Mouse (Mus musculus): ENCODE measurements around the gene Gm20388. TPM values are rescaled to one million over a fixed set of nuclear protein-coding genes. Genes with fewer than 3 reads are reported as not detected.

Gm20388 gene
- polyA plus RNA-seq, 1 experiment from 2014 or later = not detected

- H3K9me3 ChIP-seq (replicated peaks) = no peaks in the 10 kb centered on the region
- no peak overlapping the region for H3K4me2 ChIP-seq
- H3K4me3 ChIP-seq (replicated peaks) = no peak overlapping the region
- ATAC-seq (ENCODE audit: low read depth) (no peak), DNase-seq (no peak)
- H3K27me3 ChIP-seq = no peaks in the 10 kb centered on the region
- peaks cover 24% of the 10 kb centered on the region for H3K4me1 ChIP-seq (replicated peaks)
- no peak overlapping the region for H3K27ac ChIP-seq
- WGBS (ENCODE audit: insufficient replicate concordance) = 86% methylated on average over 15 of the region's 15 CpGs
- peaks cover 100% of the 10 kb centered on the region for H3K36me3 ChIP-seq
- no peak overlapping the region for H3K9ac ChIP-seq
Observed at GRCm38 (mm10) chr8:121889810-121890785, 1979.5 kb downstream of the Gm20388 start.

- no peak overlapping the region for H3K4me3 ChIP-seq (replicated peaks)
- H3K9ac ChIP-seq = no peak overlapping the region
- H3K27ac ChIP-seq = peak overlapping the region; percentile 47; the same call in 1 of the 2 replicates
- peaks cover 99% of the 10 kb centered on the region for H3K36me3 ChIP-seq
- H3K9me3 ChIP-seq (replicated peaks) = no peaks in the 10 kb centered on the region
- 90% methylated on average over 5 of the region's 5 CpGs for WGBS (ENCODE audit: insufficient replicate concordance)
- no peak overlapping the region for H3K4me2 ChIP-seq
- ATAC-seq (ENCODE audit: low read depth) (no peak), DNase-seq (no peak)
- peaks cover 52% of the 10 kb centered on the region for H3K4me1 ChIP-seq (replicated peaks)
- no peaks in the 10 kb centered on the region for H3K27me3 ChIP-seq
Observed at GRCm38 (mm10) chr8:121892875-121893274, 1982.2 kb downstream of the Gm20388 start.

GRCm38 (mm10) chr8:121895910-121896309, 1985.3 kb downstream of the Gm20388 start:
- 83% methylated on average over 7 of the region's 7 CpGs for WGBS (ENCODE audit: insufficient replicate concordance)
- Histone ChIP-seq H3K9me3 (replicated peaks) (no peaks in the 10 kb centered on the region), H3K9ac (0 out of 2 replicates have a peak overlapping the region, but pooled peaks have one; percentile 26)

GRCm38 (mm10) chr8:121896476-121897145, 1986.0 kb downstream of the Gm20388 start:
- peaks cover 78% of the 10 kb centered on the region for H3K36me3 ChIP-seq
- no peaks in the 10 kb centered on the region for H3K27me3 ChIP-seq
- peak overlapping the region; percentile 100 for H3K27ac ChIP-seq
- peaks cover 84% of the 10 kb centered on the region for H3K4me1 ChIP-seq (replicated peaks)
- peak overlapping the region; percentile 56; the same call in 1 of the 2 replicates for H3K4me3 ChIP-seq (replicated peaks)
- DNase-seq (no peak), ATAC-seq (ENCODE audit: low read depth) (no peak)
- no peaks in the 10 kb centered on the region for H3K9me3 ChIP-seq (replicated peaks)
- H3K9ac ChIP-seq = peak overlapping the region; percentile 91
- WGBS (ENCODE audit: insufficient replicate concordance) = 83% methylated on average over 12 of the region's 12 CpGs
- H3K4me2 ChIP-seq = peak overlapping the region; percentile 87

More at GRCm38 (mm10) chr8:121895910-121896309, 1985.3 kb downstream of the Gm20388 start:
- Histone ChIP-seq H3K27ac (peak overlapping the region; percentile 100), H3K4me3 (replicated peaks) (no peak overlapping the region), H3K36me3 (peaks cover 78% of the 10 kb centered on the region), H3K4me1 (replicated peaks) (peaks cover 77% of the 10 kb centered on the region), H3K27me3 (no peaks in the 10 kb centered on the region), H3K4me2 (peak overlapping the region; percentile 42)
- no peak for ATAC-seq (ENCODE audit: low read depth)
- no peak for DNase-seq

GRCm38 (mm10) chr8:121897205-121897604, 1986.6 kb downstream of the Gm20388 start:
- 74% methylated on average over 9 of the region's 9 CpGs for WGBS (ENCODE audit: insufficient replicate concordance)
- H3K9me3 ChIP-seq (replicated peaks) = no peaks in the 10 kb centered on the region
- DNase-seq = no peak
- H3K4me1 ChIP-seq (replicated peaks) = peaks cover 87% of the 10 kb centered on the region
- no peaks in the 10 kb centered on the region for H3K27me3 ChIP-seq
- peak overlapping the region; percentile 91 for H3K9ac ChIP-seq
- peaks cover 78% of the 10 kb centered on the region for H3K36me3 ChIP-seq
- peak overlapping the region; percentile 56 for H3K4me3 ChIP-seq (replicated peaks)
- peak overlapping the region; percentile 87 for H3K4me2 ChIP-seq
- no peak for ATAC-seq (ENCODE audit: low read depth)
- H3K27ac ChIP-seq = peak overlapping the region; percentile 100

GRCm38 (mm10) chr8:121897871-121898381, 1987.3 kb downstream of the Gm20388 start:
- no peaks in the 10 kb centered on the region for H3K27me3 ChIP-seq
- H3K9ac ChIP-seq = peak overlapping the region; percentile 91
- H3K9me3 ChIP-seq (replicated peaks) = no peaks in the 10 kb centered on the region
- ATAC-seq (ENCODE audit: low read depth) (peak; percentile 15), DNase-seq (no peak)
- peak overlapping the region; percentile 87 for H3K4me2 ChIP-seq
- peaks cover 78% of the 10 kb centered on the region for H3K36me3 ChIP-seq
- H3K27ac ChIP-seq = peak overlapping the region; percentile 100
- 44% methylated on average over 7 of the region's 7 CpGs for WGBS (ENCODE audit: insufficient replicate concordance)
- peaks cover 88% of the 10 kb centered on the region for H3K4me1 ChIP-seq (replicated peaks)
- peak overlapping the region; percentile 56 for H3K4me3 ChIP-seq (replicated peaks)

- DNase-seq = peak; percentile 92
- Histone ChIP-seq H3K36me3 (peaks cover 78% of the 10 kb centered on the region), H3K27ac (peak overlapping the region; percentile 100), H3K4me1 (replicated peaks) (peaks cover 89% of the 10 kb centered on the region), H3K9ac (peak overlapping the region; percentile 91), H3K9me3 (replicated peaks) (no peaks in the 10 kb centered on the region), H3K27me3 (no peaks in the 10 kb centered on the region), H3K4me3 (replicated peaks) (peak overlapping the region; percentile 56), H3K4me2 (peak overlapping the region; percentile 87)
- WGBS (ENCODE audit: insufficient replicate concordance) = 4% methylated on average over 4 of the region's 4 CpGs
- ATAC-seq (ENCODE audit: low read depth) = peak; percentile 89
Observed at GRCm38 (mm10) chr8:121898401-121898931, 1987.8 kb downstream of the Gm20388 start.

- no peaks in the 10 kb centered on the region for H3K9me3 ChIP-seq (replicated peaks)
- WGBS (ENCODE audit: insufficient replicate concordance) = 33% methylated on average over 18 of the region's 18 CpGs
- H3K4me3 ChIP-seq (replicated peaks) = peak overlapping the region; percentile 56
- H3K36me3 ChIP-seq = peaks cover 78% of the 10 kb centered on the region
- ATAC-seq (ENCODE audit: low read depth) = peak; percentile 81
- peak; percentile 88 for DNase-seq
- peak overlapping the region; percentile 87 for H3K4me2 ChIP-seq
- H3K9ac ChIP-seq = peak overlapping the region; percentile 91
- peak overlapping the region; percentile 100 for H3K27ac ChIP-seq
- H3K27me3 ChIP-seq = no peaks in the 10 kb centered on the region
- peaks cover 99% of the 10 kb centered on the region for H3K4me1 ChIP-seq (replicated peaks)
Observed at GRCm38 (mm10) chr8:121899180-121900044, 1988.8 kb downstream of the Gm20388 start.

GRCm38 (mm10) chr8:121901498-121902236, 1991.0 kb downstream of the Gm20388 start:
- peaks cover 97% of the 10 kb centered on the region for H3K4me1 ChIP-seq (replicated peaks)
- no peaks in the 10 kb centered on the region for H3K9me3 ChIP-seq (replicated peaks)
- no peak for DNase-seq
- ATAC-seq (ENCODE audit: low read depth) = no peak
- H3K27me3 ChIP-seq = no peaks in the 10 kb centered on the region
- H3K9ac ChIP-seq = peak overlapping the region; percentile 91
- H3K4me2 ChIP-seq = peak overlapping the region; percentile 87
- H3K4me3 ChIP-seq (replicated peaks) = no peak overlapping the region; the same call in 1 of the 2 replicates
- H3K36me3 ChIP-seq = peaks cover 64% of the 10 kb centered on the region
- H3K27ac ChIP-seq = peak overlapping the region; percentile 100
- 79% methylated on average over 8 of the region's 8 CpGs for WGBS (ENCODE audit: insufficient replicate concordance)

- 46% methylated on average over 6 of the region's 6 CpGs for WGBS (ENCODE audit: insufficient replicate concordance)
- H3K4me3 ChIP-seq (replicated peaks) = peak overlapping the region; percentile 96
Observed at GRCm38 (mm10) chr8:121903977-121904376, 1993.3 kb downstream of the Gm20388 start.

More at GRCm38 (mm10) chr8:121903977-121904376, 1993.3 kb downstream of the Gm20388 start:
- no peak for ATAC-seq (ENCODE audit: low read depth)
- H3K9ac ChIP-seq = peak overlapping the region; percentile 94
- peaks cover 86% of the 10 kb centered on the region for H3K4me1 ChIP-seq (replicated peaks)
- peak overlapping the region; percentile 79 for H3K4me2 ChIP-seq
- no peaks in the 10 kb centered on the region for H3K27me3 ChIP-seq
- H3K36me3 ChIP-seq = peaks cover 53% of the 10 kb centered on the region
- no peak for DNase-seq
- no peaks in the 10 kb centered on the region for H3K9me3 ChIP-seq (replicated peaks)
- no peak overlapping the region for H3K27ac ChIP-seq

All from liver, embryonic 13.5 days (tissue).